Mouse (Mus musculus): Measurements from ENCODE around the gene Tmem107.
"Not testable (repeated sequence)": the region's sequence is repeated elsewhere in the genome, so short reads cannot be mapped to it uniquely, and the experiment has no call there.

Tmem107 gene

GRCm38 (mm10) chr11:69075764-69076479 is 5.3 kb downstream of the Tmem107 start:
- DNase-seq, result no peak

DNA sequence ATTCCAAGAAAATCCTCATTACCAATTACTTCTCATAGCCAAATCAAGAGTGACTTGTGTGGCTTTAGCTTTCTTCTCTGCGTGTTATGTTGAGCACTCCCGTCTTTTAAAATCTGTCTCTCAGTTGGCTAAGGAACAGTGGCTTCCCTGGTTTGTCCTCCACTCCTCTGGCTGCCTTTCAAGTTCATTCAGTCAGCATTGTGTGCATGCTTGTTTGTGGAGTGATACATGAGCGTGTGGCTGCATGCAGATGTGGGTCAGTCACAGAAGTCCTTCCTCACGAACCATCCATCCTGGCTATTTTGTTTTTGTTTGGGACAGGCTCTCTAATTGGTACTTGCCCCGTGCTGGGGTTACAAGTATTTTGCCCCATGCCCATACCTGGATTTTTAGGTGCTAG is 6.0 kb downstream of the Tmem107 start:
- DNase-seq, result no peak

DNA sequence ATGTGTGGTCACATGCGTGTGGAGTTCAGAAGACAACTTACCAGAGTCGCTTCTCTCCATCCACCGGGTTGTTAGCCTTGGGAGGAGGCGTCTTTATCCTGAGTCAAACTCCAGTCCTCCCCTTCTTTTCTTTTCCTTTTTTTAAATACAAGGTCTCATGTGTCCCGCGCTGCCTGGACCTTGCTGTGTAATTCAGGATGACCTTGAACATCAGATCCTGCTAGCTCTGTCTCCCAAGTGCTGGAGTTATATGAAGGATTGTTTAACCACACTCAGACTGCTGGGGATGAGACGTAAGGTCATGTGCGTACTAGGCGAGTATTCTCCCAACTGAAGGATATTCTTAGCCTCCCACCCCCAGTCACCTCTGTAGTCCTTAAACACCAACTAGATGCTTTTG is 6.7 kb downstream of the Tmem107 start:
- no peak for DNase-seq

DNA sequence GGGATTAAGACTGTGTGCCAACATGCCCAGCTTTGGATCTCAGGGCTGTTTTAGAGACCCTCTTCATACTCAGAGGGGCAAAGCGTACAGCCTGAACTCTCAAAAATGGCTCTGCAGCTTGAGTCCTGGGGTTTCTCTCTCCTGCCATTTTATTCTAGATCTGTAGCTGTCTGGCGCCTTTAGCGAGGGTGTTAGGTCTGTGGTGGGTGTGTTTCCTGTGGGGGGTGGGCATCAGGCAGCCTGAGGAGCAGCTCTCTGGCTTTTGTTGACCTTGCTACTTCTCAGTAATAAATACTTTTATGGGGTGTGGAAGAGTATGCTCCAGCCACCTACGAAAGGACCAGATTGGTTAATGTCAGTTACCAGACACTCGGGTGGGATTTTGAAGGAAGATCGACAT is 7.4 kb downstream of the Tmem107 start:
- DNase-seq, result no peak

- DNase-seq, result peak in 1 of 2 experiments; percentile 57
Measured at GRCm38 (mm10) chr11:69078805-69079438, 8.3 kb downstream of the Tmem107 start.

DNA sequence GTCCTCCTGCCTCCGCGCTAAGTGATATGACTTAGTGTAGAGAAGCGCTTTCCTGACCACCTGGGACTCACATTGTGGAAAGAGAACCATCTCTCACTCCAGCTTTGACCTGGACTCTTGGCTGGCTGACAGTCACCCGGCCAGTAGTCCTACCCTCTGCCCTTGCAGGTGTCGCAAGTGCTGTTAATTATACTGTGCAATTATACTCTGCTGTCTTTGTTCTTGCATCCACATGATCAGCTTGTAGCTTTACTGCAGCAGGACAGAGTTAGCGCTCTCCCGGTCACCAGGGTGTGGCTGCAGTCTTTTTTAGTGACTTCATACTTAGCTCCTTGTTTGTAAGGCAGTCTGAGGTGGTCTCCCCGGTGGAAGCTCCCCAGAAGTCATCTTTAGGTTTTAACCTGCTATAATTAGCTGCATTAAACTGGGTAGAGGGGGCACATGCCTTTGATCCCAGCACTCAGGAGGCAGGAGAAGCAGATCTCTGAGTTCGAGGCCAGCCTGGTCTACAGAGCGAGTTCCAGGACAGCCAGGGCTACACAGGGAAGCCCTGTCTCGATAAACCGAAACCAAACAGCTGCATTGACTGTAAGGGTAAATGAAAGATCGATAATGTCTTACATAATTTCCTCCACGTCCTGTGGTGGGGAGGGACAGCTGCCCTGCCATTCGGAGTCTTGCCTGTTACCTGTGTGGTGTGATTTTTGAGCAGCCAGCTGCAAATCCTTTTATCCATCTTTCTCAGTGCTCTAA is 9.7 kb downstream of the Tmem107 start:
- no peak for DNase-seq

DNA sequence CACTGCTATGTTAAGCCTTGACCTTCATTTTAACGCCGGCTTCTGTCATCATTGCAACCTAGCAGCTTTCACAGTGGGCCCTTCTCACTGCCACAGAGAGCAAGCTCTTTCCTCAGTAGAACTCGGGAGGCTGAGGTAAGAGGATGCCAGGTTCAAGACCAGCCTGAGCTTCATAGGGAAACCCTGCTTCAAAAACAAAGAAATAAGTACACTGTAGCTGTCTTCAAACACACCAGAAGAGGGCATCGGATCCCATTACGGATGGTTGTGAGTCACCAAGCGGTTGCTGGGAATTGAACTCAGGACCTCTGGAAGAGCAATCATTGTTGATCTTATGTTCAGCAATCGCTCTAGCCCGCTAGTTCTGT is 10.2 kb downstream of the Tmem107 start:
- no peak for DNase-seq

DNA sequence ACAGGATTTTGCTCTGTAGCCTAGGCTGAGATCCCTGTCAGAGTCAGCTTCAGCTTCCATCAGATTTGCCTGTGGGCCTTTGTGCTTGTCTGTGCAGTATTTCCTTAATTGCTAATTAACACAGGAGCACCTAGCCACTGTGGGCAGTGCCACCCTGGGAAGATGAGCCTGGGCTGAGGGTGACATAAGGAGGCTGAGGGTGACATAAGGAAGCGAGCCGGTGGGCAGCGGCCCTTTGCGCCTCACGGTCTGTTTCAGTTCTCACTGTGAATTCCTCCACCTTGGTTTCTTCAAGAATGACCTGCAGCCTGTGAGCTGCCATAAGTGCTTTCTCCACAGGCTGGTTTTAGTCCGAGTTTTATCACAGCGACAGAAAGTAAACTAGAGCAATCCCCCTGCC is 11.0 kb downstream of the Tmem107 start:
- no peak for DNase-seq

- no peak for DNase-seq
Measured at GRCm38 (mm10) chr11:69085608-69086007, 15.0 kb downstream of the Tmem107 start.

GRCm38 (mm10) chr11:69086390-69086789 is 15.8 kb downstream of the Tmem107 start:
- DNase-seq, result no peak

GRCm38 (mm10) chr11:69087082-69087481 is 16.5 kb downstream of the Tmem107 start:
- no peak for DNase-seq

DNA sequence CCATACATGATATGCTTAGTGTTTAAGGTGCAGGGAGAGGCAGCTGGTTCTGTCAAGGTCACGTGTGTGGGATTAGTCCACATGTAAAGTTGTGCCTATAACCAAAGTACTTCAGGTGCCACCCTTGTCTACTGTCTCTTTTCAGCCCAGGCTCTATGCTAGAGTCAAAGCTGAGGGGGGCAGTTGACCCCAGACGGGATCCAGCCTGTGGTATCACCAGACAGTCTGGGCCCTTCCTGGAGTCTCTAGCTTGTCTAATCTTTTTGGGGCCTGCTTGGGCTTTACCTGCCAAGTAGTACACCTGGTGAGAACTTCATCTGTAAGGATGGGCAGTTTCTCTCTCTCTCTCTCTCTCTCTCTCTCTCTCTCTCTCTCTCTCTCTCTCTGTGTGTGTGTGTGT is 17.0 kb downstream of the Tmem107 start:
- no peak for DNase-seq

DNA sequence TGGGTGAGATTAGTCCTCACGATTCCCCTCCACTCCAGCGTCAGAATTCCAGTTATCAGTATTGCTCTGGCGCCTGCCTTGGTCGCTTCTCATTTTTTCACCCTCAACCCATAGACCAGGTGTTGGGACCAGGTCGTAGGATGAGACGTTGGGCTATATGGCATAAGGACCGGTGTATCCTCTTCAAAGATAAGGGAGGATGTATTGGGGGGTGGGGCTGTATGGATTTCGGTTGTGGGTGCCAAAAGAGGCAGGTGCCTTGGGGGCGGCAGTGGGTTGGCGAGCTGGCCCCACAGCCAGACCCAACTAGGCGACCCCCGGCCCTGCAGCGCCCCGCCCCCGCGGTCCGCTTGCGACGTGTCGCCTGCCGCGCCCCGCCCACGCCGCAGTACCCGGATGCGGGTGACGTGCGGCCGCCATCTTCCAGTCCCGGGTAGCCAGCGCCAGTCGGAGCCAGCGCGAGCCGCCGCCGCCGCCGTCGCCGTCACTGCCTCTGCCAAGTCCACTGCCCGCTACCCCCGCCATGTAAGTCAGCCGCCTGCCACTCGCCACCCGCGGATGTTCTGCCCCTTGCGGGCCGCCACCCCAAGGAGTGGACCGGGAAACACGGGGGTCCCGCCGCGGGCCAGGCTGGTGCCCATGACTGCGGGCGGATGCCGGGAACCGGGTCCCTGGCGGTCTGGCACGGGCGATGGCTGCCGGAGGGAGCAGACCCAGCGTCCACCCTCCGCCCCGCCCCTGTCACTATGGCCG is 17.7 kb downstream of the Tmem107 start, which contains the start of gene Vamp2:
Gene Vamp2 (plus strand): TSS at position 388 of the 753 bp plus-strand sequence.
- peak; percentile 86 to 91 for DNase-seq

- no peak for DNase-seq
Measured at GRCm38 (mm10) chr11:69088856-69089615, 18.4 kb downstream of the Tmem107 start.

GRCm38 (mm10) chr11:69089616-69090290 is 19.1 kb downstream of the Tmem107 start:
- no peak for DNase-seq

DNA sequence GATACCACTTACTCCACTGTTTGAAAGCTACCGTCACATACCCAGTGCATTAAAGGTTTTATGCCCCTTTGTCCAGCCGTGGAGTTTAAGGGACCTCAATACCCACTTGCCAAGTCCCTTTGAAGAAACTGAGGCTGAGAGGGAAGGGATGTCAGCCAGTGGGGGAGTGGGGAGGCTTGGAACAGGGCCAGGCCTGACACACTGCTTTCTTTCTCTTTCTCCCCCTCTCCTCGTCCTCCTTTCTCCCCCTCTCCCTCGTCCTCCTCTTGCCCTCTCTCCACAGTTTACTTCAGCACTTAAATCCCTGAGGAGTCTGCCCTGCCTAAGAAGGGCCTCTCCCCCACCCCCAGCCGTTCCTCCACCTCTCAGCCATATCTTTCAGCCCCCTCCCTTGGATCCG is 19.8 kb downstream of the Tmem107 start:
- no peak for DNase-seq

DNA sequence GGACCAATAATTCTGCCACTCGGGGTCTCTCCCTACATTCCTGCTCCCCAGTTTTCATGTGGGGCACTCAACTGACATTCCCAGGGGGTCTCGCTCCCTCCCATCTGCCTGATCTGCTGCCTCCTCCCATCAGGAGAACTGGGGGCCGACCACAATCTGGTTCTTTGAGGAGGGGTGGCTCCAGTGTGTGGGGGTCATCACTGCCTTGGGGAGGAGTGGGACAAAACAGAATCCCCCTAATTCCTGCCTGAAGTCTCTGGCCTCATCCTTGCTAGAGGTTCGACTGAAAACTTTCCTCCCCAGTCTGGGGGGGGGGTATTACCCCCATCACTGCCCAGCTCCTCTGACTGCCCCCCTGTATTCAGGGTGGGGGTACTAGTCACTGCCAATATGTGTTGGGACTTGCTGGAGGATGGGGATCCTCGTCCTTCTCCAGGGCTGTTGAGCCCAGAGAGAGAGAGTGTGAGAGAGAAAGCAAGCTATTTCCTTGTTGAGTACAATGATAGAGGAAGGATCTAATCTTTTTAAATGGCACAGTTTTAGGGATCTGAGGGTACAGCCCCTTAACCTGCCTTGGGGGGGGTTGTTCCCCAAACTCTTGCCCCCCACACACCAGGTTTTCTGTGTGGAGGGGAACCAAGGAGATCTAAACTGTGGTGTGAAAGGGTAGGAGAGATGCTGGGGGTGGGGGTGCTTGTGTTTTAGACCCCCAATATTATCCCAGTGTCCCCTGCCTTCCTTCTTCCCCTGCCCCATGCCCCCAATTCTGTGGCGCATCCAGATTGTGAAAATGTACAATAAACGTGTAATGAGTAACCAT is 21.2 kb downstream of the Tmem107 start:
- DNase-seq, result no peak

GRCm38 (mm10) chr11:69092386-69092751 is 21.8 kb downstream of the Tmem107 start:
- DNase-seq, result peak; percentile 88 to 92

DNA sequence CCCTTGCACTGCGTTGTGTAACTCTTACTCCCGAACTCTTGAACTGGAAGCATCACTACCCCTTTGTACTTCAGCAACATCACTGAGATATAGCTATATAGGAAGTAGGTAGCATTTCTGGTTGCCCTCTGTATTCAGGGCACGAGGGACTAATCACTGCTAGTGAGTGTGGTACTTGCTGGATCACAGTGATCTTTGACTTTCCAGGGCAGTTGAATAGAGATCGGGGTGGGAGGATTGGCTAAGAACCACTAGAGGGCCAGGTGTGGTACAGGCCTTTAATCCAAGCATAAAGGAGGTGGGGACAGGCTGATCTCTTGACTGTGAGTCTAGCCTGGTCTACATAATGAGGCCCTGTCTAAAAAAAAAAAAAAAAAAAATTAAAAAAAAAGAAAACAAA is 22.3 kb downstream of the Tmem107 start:
- DNase-seq, result no peak

DNA sequence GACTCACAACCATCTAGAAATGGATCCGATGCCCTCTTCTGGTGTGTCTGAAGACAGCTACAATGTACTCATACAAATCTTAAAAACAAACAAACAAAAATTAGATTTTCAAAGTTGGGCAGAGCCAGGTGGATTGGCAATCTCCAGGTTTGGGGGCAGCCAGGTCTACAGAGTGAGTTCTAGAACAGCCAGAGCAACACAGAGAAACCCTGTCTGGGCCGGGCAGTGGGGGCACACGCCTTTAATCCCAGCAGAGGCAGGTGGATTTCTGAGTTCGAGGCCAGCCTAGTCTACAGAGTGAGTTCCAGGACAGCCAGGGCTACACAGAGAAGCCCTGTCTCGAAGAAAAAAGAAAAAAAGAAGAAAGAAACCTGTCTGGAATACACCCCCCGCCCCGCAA is 23.2 kb downstream of the Tmem107 start:
- DNase-seq, result not testable (repeated sequence)

Data from lung, adult 18-20 months (tissue).